8 mouse cellular contexts compared by ENCODE assay signal in the genomic region with DNA sequence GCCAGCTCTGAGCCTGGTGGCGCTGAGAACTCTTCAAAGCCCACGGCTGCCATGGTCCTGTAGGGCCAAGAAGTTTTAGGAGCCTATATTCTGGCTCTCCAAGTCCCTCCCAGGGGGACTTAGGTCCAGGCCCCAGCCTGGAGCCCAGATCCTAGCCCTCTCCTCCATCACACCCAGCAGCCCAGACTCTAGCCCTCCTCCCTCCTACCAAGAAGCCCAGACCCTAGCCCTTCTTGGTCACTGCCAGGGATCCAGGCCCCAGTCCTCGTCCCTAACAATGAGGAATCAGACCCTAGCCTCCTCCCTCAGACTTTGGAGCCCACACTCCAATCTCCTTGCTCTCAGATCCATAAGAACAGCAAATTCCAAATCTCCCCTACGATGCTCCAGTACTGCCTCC. TPM values are rescaled to one million over a fixed set of nuclear protein-coding genes. Genes with fewer than 3 reads are reported as not detected.
DNase-seq lines count a peak whose midpoint lies in the region; ATAC-seq lines count a peak whose summit lies in the region.

No protein-coding gene starts in this region.

- no peaks in the 10 kb centered on the region for H3K9me3 ChIP-seq in kidney, embryonic 16.5 days (ENCODE audit: low read length)
- H3K9me3 ChIP-seq in embryonic facial prominence, embryonic 11.5 days (replicated peaks; ENCODE audit: control insufficient read depth, low read length) = no peaks in the 10 kb centered on the region
- no peaks in the 10 kb centered on the region for H3K9me3 ChIP-seq in hindbrain, embryonic 13.5 days
- H3K9me3 ChIP-seq in midbrain, embryonic 15.5 days = no peaks in the 10 kb centered on the region

- peak overlapping the region; percentile 88 for H3K9ac ChIP-seq in kidney, embryonic 16.5 days (replicated peaks; ENCODE audit: low read length)
- H3K9ac ChIP-seq in embryonic facial prominence, embryonic 11.5 days (replicated peaks; ENCODE audit: low read length) = peak overlapping the region; percentile 68
- H3K9ac ChIP-seq in hindbrain, embryonic 13.5 days = peak overlapping the region; percentile 93
- H3K9ac ChIP-seq in midbrain, embryonic 15.5 days = peak overlapping the region; percentile 73

- intact Hi-C loops in gastrocnemius, postnatal 36 days (cut with DNase I) = loop anchor here (1.0 to 10.0 kb wide), 3 partner anchors 12 to 506 kb away; partner anchors contain the start of genes Leng8 and Ndufa3

- 0 out of 2 replicates have a peak overlapping the region, but pooled peaks have one; percentile 88 for H3K27ac ChIP-seq in kidney, embryonic 16.5 days (ENCODE audit: low read length)
- no peak overlapping the region for H3K27ac ChIP-seq in embryonic facial prominence, embryonic 11.5 days (replicated peaks; ENCODE audit: low read depth, low read length)
- peak overlapping the region; percentile 87 for H3K27ac ChIP-seq in hindbrain, embryonic 13.5 days
- peak overlapping the region; percentile 84 for H3K27ac ChIP-seq in midbrain, embryonic 15.5 days

- peak overlapping the region; percentile 98 for H3K4me2 ChIP-seq in kidney, embryonic 16.5 days (replicated peaks; ENCODE audit: low read depth, low read length)
- peak overlapping the region; percentile 74 for H3K4me2 ChIP-seq in embryonic facial prominence, embryonic 11.5 days (ENCODE audit: low read depth, low read length)
- H3K4me2 ChIP-seq in hindbrain, embryonic 13.5 days = peak overlapping the region; percentile 99
- peak overlapping the region; percentile 98 for H3K4me2 ChIP-seq in midbrain, embryonic 15.5 days

- ATAC-seq in kidney, embryonic 16.5 days (ENCODE audit: low FRiP score, low TSS enrichment) = peak; percentile 36
- ATAC-seq in embryonic facial prominence, embryonic 11.5 days (replicated peaks; ENCODE audit: insufficient number of reproducible peaks, low FRiP score, low TSS enrichment, low read depth) = peak; percentile 24; the same call in 1 of the 2 replicates
- ATAC-seq in hindbrain, embryonic 13.5 days (ENCODE audit: low FRiP score) = peak; percentile 67
- peak; percentile 75 for ATAC-seq in midbrain, embryonic 15.5 days (replicated peaks)

- no peak for DNase-seq in kidney, adult 8-10 months
- DNase-seq in embryonic facial prominence, embryonic 11.5 days (ENCODE audit: low spot score) = no peak
- DNase-seq in gastrocnemius, postnatal 36 days = no peak
- DNase-seq in urinary bladder, adult 2 months (ENCODE audit: low spot score) = no peak
- DNase-seq in left cerebral cortex, adult 11 months (ENCODE audit: low spot score) = no peak

- peaks cover 22% of the 10 kb centered on the region for H3K4me1 ChIP-seq in kidney, embryonic 16.5 days (ENCODE audit: insufficient read depth, low read length)
- H3K4me1 ChIP-seq in embryonic facial prominence, embryonic 11.5 days (ENCODE audit: control insufficient read depth, insufficient read depth, low read length) = no peaks in the 10 kb centered on the region
- peaks cover 38% of the 10 kb centered on the region for H3K4me1 ChIP-seq in hindbrain, embryonic 13.5 days (replicated peaks)
- H3K4me1 ChIP-seq in midbrain, embryonic 15.5 days = peaks cover 27% of the 10 kb centered on the region

- 39% methylated on average over 4 of the region's 4 CpGs for WGBS in kidney, embryonic 16.5 days
- 34% methylated on average over 4 of the region's 4 CpGs for WGBS in embryonic facial prominence, embryonic 11.5 days
- 36% methylated on average over 4 of the region's 4 CpGs for WGBS in hindbrain, embryonic 13.5 days
- 42% methylated on average over 4 of the region's 4 CpGs for WGBS in midbrain, embryonic 15.5 days

- peak overlapping the region; percentile 71 for H3K4me3 ChIP-seq in kidney, embryonic 16.5 days (ENCODE audit: low read length)
- H3K4me3 ChIP-seq in embryonic facial prominence, embryonic 11.5 days (ENCODE audit: low read depth, low read length) = peak overlapping the region; percentile 43
- H3K4me3 ChIP-seq in hindbrain, embryonic 13.5 days = peak overlapping the region; percentile 69
- peak overlapping the region; percentile 68 for H3K4me3 ChIP-seq in midbrain, embryonic 15.5 days

- H3K27me3 ChIP-seq in kidney, embryonic 16.5 days (ENCODE audit: insufficient read depth, low read length) = no peaks in the 10 kb centered on the region
- H3K27me3 ChIP-seq in embryonic facial prominence, embryonic 11.5 days (ENCODE audit: control insufficient read depth, insufficient read depth, low read length) = no peaks in the 10 kb centered on the region
- no peaks in the 10 kb centered on the region for H3K27me3 ChIP-seq in hindbrain, embryonic 13.5 days
- H3K27me3 ChIP-seq in midbrain, embryonic 15.5 days (replicated peaks) = no peaks in the 10 kb centered on the region

- H3K36me3 ChIP-seq in kidney, embryonic 16.5 days (ENCODE audit: insufficient read depth, low read length) = peaks cover 31% of the 10 kb centered on the region
- H3K36me3 ChIP-seq in embryonic facial prominence, embryonic 11.5 days (replicated peaks; ENCODE audit: control insufficient read depth, insufficient read depth, low read depth, low read length) = peaks cover 3% of the 10 kb centered on the region
- peaks cover 50% of the 10 kb centered on the region for H3K36me3 ChIP-seq in hindbrain, embryonic 13.5 days
- peaks cover 7% of the 10 kb centered on the region for H3K36me3 ChIP-seq in midbrain, embryonic 15.5 days (replicated peaks)

RNA-seq across cellular contexts. Expression of gene Tfpt, which starts 0.7 kb away (rescaled TPM):
- 21.4 and 27.7 TPM in 2 replicates for polyA plus RNA-seq in kidney, embryonic 16.5 days (2015; fragmentation: Nextera tagmentation; extraction: Ambion mirVana)
- polyA plus RNA-seq in embryonic facial prominence, embryonic 11.5 days (2014; fragmentation: Nextera tagmentation; extraction: Ambion mirVana) = 29.0 and 30.7 TPM in 2 replicates
- 32.9 and 37.4 TPM in 2 replicates for polyA plus RNA-seq in hindbrain, embryonic 13.5 days (2015; fragmentation: Nextera tagmentation; extraction: Ambion mirVana)
- polyA plus RNA-seq in midbrain, embryonic 15.5 days (2015; fragmentation: Nextera tagmentation; extraction: Ambion mirVana) = 38.2 and 40.7 TPM in 2 replicates
- 10 to 100 TPM; 12.8 to 17.0 TPM for total RNA-seq in gastrocnemius, postnatal 36 days (2021)
- polyA plus RNA-seq in urinary bladder, adult 2 months (2012; rRNA removed) = 23.2 and 25.4 TPM in 2 replicates

RNA-seq across cellular contexts. Expression of gene Prpf31, which starts 0.8 kb away (rescaled TPM):
- 115 and 118 TPM in 2 replicates for polyA plus RNA-seq in kidney, embryonic 16.5 days (2015; fragmentation: Nextera tagmentation; extraction: Ambion mirVana)
- polyA plus RNA-seq in embryonic facial prominence, embryonic 11.5 days (2014; fragmentation: Nextera tagmentation; extraction: Ambion mirVana) = 142 and 151 TPM in 2 replicates
- 99.1 and 105 TPM in 2 replicates for polyA plus RNA-seq in hindbrain, embryonic 13.5 days (2015; fragmentation: Nextera tagmentation; extraction: Ambion mirVana)
- polyA plus RNA-seq in midbrain, embryonic 15.5 days (2015; fragmentation: Nextera tagmentation; extraction: Ambion mirVana) = 93.2 and 96.7 TPM in 2 replicates
- 10 to 100 TPM; 20.9 to 21.7 TPM for total RNA-seq in gastrocnemius, postnatal 36 days (2021)
- polyA plus RNA-seq in urinary bladder, adult 2 months (2012; rRNA removed) = 43.2 and 43.7 TPM in 2 replicates

RNA-seq across cellular contexts. Expression of gene Ndufa3, which starts 11.9 kb away (rescaled TPM):
- 504 and 516 TPM in 2 replicates for polyA plus RNA-seq in kidney, embryonic 16.5 days (2015; fragmentation: Nextera tagmentation; extraction: Ambion mirVana)
- polyA plus RNA-seq in embryonic facial prominence, embryonic 11.5 days (2014; fragmentation: Nextera tagmentation; extraction: Ambion mirVana) = 296 and 350 TPM in 2 replicates
- 481 and 487 TPM in 2 replicates for polyA plus RNA-seq in hindbrain, embryonic 13.5 days (2015; fragmentation: Nextera tagmentation; extraction: Ambion mirVana)
- 458 and 526 TPM in 2 replicates for polyA plus RNA-seq in midbrain, embryonic 15.5 days (2015; fragmentation: Nextera tagmentation; extraction: Ambion mirVana)
- 100 to 1,000 TPM; 868 to 976 TPM for total RNA-seq in gastrocnemius, postnatal 36 days (2021)
- polyA plus RNA-seq in urinary bladder, adult 2 months (2012; rRNA removed) = 262 and 303 TPM in 2 replicates

RNA-seq across cellular contexts. Expression of gene Oscar, which starts 13.1 kb away (rescaled TPM):
- polyA plus RNA-seq in kidney, embryonic 16.5 days (2015; fragmentation: Nextera tagmentation; extraction: Ambion mirVana) = 0.25 and 0.36 TPM in 2 replicates
- 0.11 and 0.20 TPM in 2 replicates for polyA plus RNA-seq in embryonic facial prominence, embryonic 11.5 days (2014; fragmentation: Nextera tagmentation; extraction: Ambion mirVana)
- polyA plus RNA-seq in hindbrain, embryonic 13.5 days (2015; fragmentation: Nextera tagmentation; extraction: Ambion mirVana) = 0.35 and 0.39 TPM in 2 replicates
- 0.33 and 0.59 TPM in 2 replicates for polyA plus RNA-seq in midbrain, embryonic 15.5 days (2015; fragmentation: Nextera tagmentation; extraction: Ambion mirVana)
- total RNA-seq in gastrocnemius, postnatal 36 days (2021) = not detected
- 0.43 and 0.44 TPM in 2 replicates for polyA plus RNA-seq in urinary bladder, adult 2 months (2012; rRNA removed)

RNA-seq across cellular contexts. Expression of gene Cnot3, which starts 16.0 kb away (rescaled TPM):
- 65.3 and 71.6 TPM in 2 replicates for polyA plus RNA-seq in kidney, embryonic 16.5 days (2015; fragmentation: Nextera tagmentation; extraction: Ambion mirVana)
- 57.4 and 63.9 TPM in 2 replicates for polyA plus RNA-seq in embryonic facial prominence, embryonic 11.5 days (2014; fragmentation: Nextera tagmentation; extraction: Ambion mirVana)
- polyA plus RNA-seq in hindbrain, embryonic 13.5 days (2015; fragmentation: Nextera tagmentation; extraction: Ambion mirVana) = 47.1 and 49.9 TPM in 2 replicates
- 47.6 and 48.4 TPM in 2 replicates for polyA plus RNA-seq in midbrain, embryonic 15.5 days (2015; fragmentation: Nextera tagmentation; extraction: Ambion mirVana)
- total RNA-seq in gastrocnemius, postnatal 36 days (2021) = 10 to 100 TPM; 13.3 to 19.8 TPM
- 23.5 and 42.6 TPM in 2 replicates for polyA plus RNA-seq in urinary bladder, adult 2 months (2012; rRNA removed)

Comparison
In these comparisons a context has a peak if more than half of its experiments do, and no peak if none do; other contexts are left out.
1. ATAC-seq: peak in every context shown above with its lines; median percentile 75 in midbrain, embryonic 15.5 days; 67 in hindbrain, embryonic 13.5 days; 36 in kidney, embryonic 16.5 days; 24 in embryonic facial prominence, embryonic 11.5 days.